Mouse (Mus musculus) myocyte (in vitro differentiated cells): ENCODE measurements around the gene Cep170. TPM values are rescaled to one million over a fixed set of nuclear protein-coding genes. Genes with fewer than 3 reads are reported as not detected.

Experiments
- H3K27me3 ChIP-seq: one replicate; pipeline ENCODE4 v1.6.1; 2011; ENCODE audit not compliant: control insufficient read depth, insufficient read depth, insufficient read length
- H3K36me3 ChIP-seq: one replicate; pipeline ENCODE4 v1.6.1; 2011; ENCODE audit not compliant: control insufficient read depth, insufficient read depth
- H3K4me2 ChIP-seq: one replicate; pipeline ENCODE4 v1.6.1; 2011; ENCODE audit warnings: low read depth, control low read depth
- H3K4me3 ChIP-seq: one replicate; pipeline ENCODE4 v1.5.1; 2011; ENCODE audit warnings: mild to moderate bottlenecking, control low read depth, moderate library complexity
- H3K79me2 ChIP-seq: one replicate; pipeline ENCODE4 v1.6.1; 2011; ENCODE audit not compliant: control insufficient read depth, insufficient read depth
- H3ac ChIP-seq: one replicate; pipeline ENCODE4 v1.6.1; 2011; ENCODE audit not compliant: control insufficient read depth, insufficient read length
- CEBPB ChIP-seq: IDR thresholded peaks from 2 replicates; pipeline ENCODE4 v1.6.1; 2011; ENCODE audit warnings: mild to moderate bottlenecking, moderate library complexity; ENCODE audit not compliant: poor library complexity, insufficient read depth, severe bottlenecking
- E2F4 ChIP-seq: IDR thresholded peaks from one replicate; pipeline ENCODE4 v1.6.1; 2011; ENCODE audit warnings: mild to moderate bottlenecking, control low read depth, moderate library complexity; ENCODE audit not compliant: insufficient read depth
- MAX ChIP-seq: IDR thresholded peaks from one replicate; pipeline ENCODE4 v1.6.1; 2011; ENCODE audit warnings: low read depth, mild to moderate bottlenecking, control low read depth
- MYOD1 ChIP-seq, 3 experiments: IDR thresholded peaks; one replicate each; pipeline ENCODE4 v1.6.1; 2011; ENCODE audit warnings: control low read depth in 2 of 3, low read depth in 2 of 3, mild to moderate bottlenecking in 2 of 3, moderate library complexity in 1 of 3; ENCODE audit not compliant: insufficient read length in 2 of 3, control insufficient read depth in 1 of 3
- MYOG ChIP-seq, 3 experiments: IDR thresholded peaks; one replicate each; pipeline ENCODE4 v1.6.1; 2011; ENCODE audit warnings: control low read depth in 2 of 3, low read depth in 2 of 3, mild to moderate bottlenecking in 2 of 3; ENCODE audit not compliant: insufficient read length in 2 of 3, control insufficient read depth in 1 of 3, insufficient read depth in 1 of 3
- POLR2A ChIP-seq: IDR thresholded peaks from one replicate; pipeline ENCODE4 v1.6.1; 2011; ENCODE audit warnings: low read depth, mild to moderate bottlenecking, control low read depth, moderate library complexity; ENCODE audit not compliant: insufficient read length
- POLR2AphosphoS2 ChIP-seq: IDR thresholded peaks from one replicate; pipeline ENCODE4 v1.6.1; 2011; ENCODE audit warnings: low read depth, control low read depth; ENCODE audit not compliant: insufficient read length
- REST ChIP-seq: IDR thresholded peaks from one replicate; pipeline ENCODE4 v1.6.1; 2011; ENCODE audit warnings: mild to moderate bottlenecking, control low read depth, moderate library complexity; ENCODE audit not compliant: insufficient read depth, insufficient read length
- SRF ChIP-seq: IDR thresholded peaks from one replicate; pipeline ENCODE4 v1.6.1; 2011; ENCODE audit warnings: low read depth; ENCODE audit not compliant: control insufficient read depth, insufficient read length
- TCF12 ChIP-seq: IDR thresholded peaks from one replicate; pipeline ENCODE4 v1.6.1; 2011; ENCODE audit warnings: mild to moderate bottlenecking, control low read depth; ENCODE audit not compliant: poor library complexity, insufficient read depth, severe bottlenecking
- TCF3 ChIP-seq: IDR thresholded peaks from one replicate; pipeline ENCODE4 v1.6.1; 2011; ENCODE audit warnings: low read depth, control low read depth; ENCODE audit not compliant: insufficient read length
- USF1 ChIP-seq: IDR thresholded peaks from one replicate; pipeline ENCODE4 v1.6.1; 2011; ENCODE audit warnings: low read depth, mild to moderate bottlenecking, control low read depth, moderate library complexity
- polyA plus RNA-seq: library from polyadenylated mRNA; unstranded; fragments of >200 nt; fragmentation: generic; extraction: Trizol; gene quantifications from one replicate; pipeline ENCODE4 v1.2.1, GENCODE M21; 2012; ENCODE audit warnings: missing spikeins

Cep170 gene
- polyA plus RNA-seq, 1 experiment: 15.4 TPM

GRCm38 (mm10) chr1:176835501-176836294 lies 21.8 kb upstream of the Cep170 start:
- Histone ChIP-seq H3K27me3 (no peaks in the 10 kb centered on the region), H3K4me3 (peak overlapping the region; percentile 35), H3ac (peak overlapping the region; percentile 95), H3K36me3 (no peaks in the 10 kb centered on the region), H3K79me2 (peaks cover 10% of the 10 kb centered on the region), H3K4me2 (peak overlapping the region; percentile 66)
- TF ChIP-seq CEBPB (no peak), MAX (no peak), POLR2A (peak; percentile 10)

- Histone ChIP-seq H3K4me2 (peak overlapping the region; percentile 66), H3K4me3 (peak overlapping the region; percentile 35), H3K36me3 (no peaks in the 10 kb centered on the region), H3K27me3 (no peaks in the 10 kb centered on the region), H3ac (peak overlapping the region; percentile 95), H3K79me2 (peaks cover 10% of the 10 kb centered on the region)
- TF ChIP-seq MYOG (IDR thresholded peaks at IDR 0.05; ENCODE audit: control insufficient read depth in 1 of 3, insufficient read depth in 1 of 3, insufficient read length in 2 of 3, low read depth in 2 of 3): peak in 1 of 3 experiments; percentile 41
- no peak for TF ChIP-seq TCF3
- TF ChIP-seq MAX: peak; percentile 90
- TF ChIP-seq TCF12: no peak
- TF ChIP-seq MYOD1 (IDR thresholded peaks at IDR 0.05; ENCODE audit: control insufficient read depth in 1 of 3, insufficient read length in 2 of 3, low read depth in 2 of 3): peak; percentile 68 to 83 (median 79)
- no peak for TF ChIP-seq REST
- TF ChIP-seq SRF: no peak
- peak; percentile 96 for TF ChIP-seq USF1
- TF ChIP-seq CEBPB: no peak
- TF ChIP-seq POLR2A: peak; percentile 53
- TF ChIP-seq E2F4: no peak
- peak; percentile 64 for TF ChIP-seq POLR2AphosphoS2
Measured at GRCm38 (mm10) chr1:176834880-176835279, 21.0 kb upstream of the Cep170 start.

- Histone ChIP-seq H3K79me2 (peaks cover 15% of the 10 kb centered on the region), H3ac (no peak overlapping the region), H3K4me3 (peak overlapping the region; percentile 35), H3K27me3 (no peaks in the 10 kb centered on the region), H3K36me3 (peaks cover 1% of the 10 kb centered on the region), H3K4me2 (peak overlapping the region; percentile 66)
- TF ChIP-seq CEBPB (peak; percentile 80), POLR2AphosphoS2 (no peak)
Measured at GRCm38 (mm10) chr1:176833948-176834347, 20.1 kb upstream of the Cep170 start.

GRCm38 (mm10) chr1:176833257-176833656 lies 19.4 kb upstream of the Cep170 start:
- Histone ChIP-seq H3K27me3 (no peaks in the 10 kb centered on the region), H3K79me2 (peaks cover 15% of the 10 kb centered on the region), H3K36me3 (peaks cover 5% of the 10 kb centered on the region), H3K4me3 (peak overlapping the region; percentile 35), H3K4me2 (peak overlapping the region; percentile 66), H3ac (no peak overlapping the region)
- no peak for TF ChIP-seq MAX
- no peak for TF ChIP-seq TCF12
- TF ChIP-seq E2F4: no peak
- no peak for TF ChIP-seq MYOD1 (IDR thresholded peaks at IDR 0.05; ENCODE audit: control insufficient read depth in 1 of 3, insufficient read length in 2 of 3, low read depth in 2 of 3)
- TF ChIP-seq CEBPB: no peak
- TF ChIP-seq SRF: no peak
- TF ChIP-seq POLR2A: no peak
- TF ChIP-seq TCF3: no peak
- TF ChIP-seq REST: no peak
- no peak for TF ChIP-seq POLR2AphosphoS2
- TF ChIP-seq USF1: no peak
- no peak for TF ChIP-seq MYOG (IDR thresholded peaks at IDR 0.05; ENCODE audit: control insufficient read depth in 1 of 3, insufficient read depth in 1 of 3, insufficient read length in 2 of 3, low read depth in 2 of 3)

GRCm38 (mm10) chr1:176832607-176833006 lies 18.7 kb upstream of the Cep170 start:
- no peaks in the 10 kb centered on the region for H3K27me3 ChIP-seq
- peaks cover 15% of the 10 kb centered on the region for H3K79me2 ChIP-seq
- TF ChIP-seq REST: no peak
- no peak for TF ChIP-seq SRF
- no peak for TF ChIP-seq TCF12
- no peak for TF ChIP-seq MAX
- no peak for TF ChIP-seq POLR2AphosphoS2
- TF ChIP-seq MYOD1 (IDR thresholded peaks at IDR 0.05; ENCODE audit: control insufficient read depth in 1 of 3, insufficient read length in 2 of 3, low read depth in 2 of 3): no peak
- TF ChIP-seq CEBPB: no peak
- no peak for TF ChIP-seq TCF3
- TF ChIP-seq E2F4: no peak
- no peak for TF ChIP-seq USF1
- TF ChIP-seq MYOG (IDR thresholded peaks at IDR 0.05; ENCODE audit: control insufficient read depth in 1 of 3, insufficient read depth in 1 of 3, insufficient read length in 2 of 3, low read depth in 2 of 3): no peak
- no peak for TF ChIP-seq POLR2A
- H3K4me2 ChIP-seq: peak overlapping the region; percentile 66
- peak overlapping the region; percentile 35 for H3K4me3 ChIP-seq
- no peak overlapping the region for H3ac ChIP-seq
- H3K36me3 ChIP-seq: peaks cover 5% of the 10 kb centered on the region
